Mouse (Mus musculus) small intestine, adult 2 months (tissue): ENCODE measurements around the gene Tbx6.

Experiments used
- CTCF ChIP-seq: fragments of 200-500 bp; IDR thresholded peaks from 2 replicates; pipeline ENCODE4 v1.5.1; 2012; ENCODE audit warnings: low read depth, mild to moderate bottlenecking, control low read depth, inconsistent platforms, low read length, moderate library complexity, mixed read lengths; ENCODE audit not compliant: insufficient replicate concordance, insufficient read length; ENCODE audit errors: extremely low read depth
- POLR2A ChIP-seq: fragments of 200-500 bp; IDR thresholded peaks from 2 replicates; pipeline ENCODE4 v1.6.1; 2012; ENCODE audit warnings: low read depth, mild to moderate bottlenecking, control low read depth, inconsistent platforms, low read length, moderate library complexity

DNA sequence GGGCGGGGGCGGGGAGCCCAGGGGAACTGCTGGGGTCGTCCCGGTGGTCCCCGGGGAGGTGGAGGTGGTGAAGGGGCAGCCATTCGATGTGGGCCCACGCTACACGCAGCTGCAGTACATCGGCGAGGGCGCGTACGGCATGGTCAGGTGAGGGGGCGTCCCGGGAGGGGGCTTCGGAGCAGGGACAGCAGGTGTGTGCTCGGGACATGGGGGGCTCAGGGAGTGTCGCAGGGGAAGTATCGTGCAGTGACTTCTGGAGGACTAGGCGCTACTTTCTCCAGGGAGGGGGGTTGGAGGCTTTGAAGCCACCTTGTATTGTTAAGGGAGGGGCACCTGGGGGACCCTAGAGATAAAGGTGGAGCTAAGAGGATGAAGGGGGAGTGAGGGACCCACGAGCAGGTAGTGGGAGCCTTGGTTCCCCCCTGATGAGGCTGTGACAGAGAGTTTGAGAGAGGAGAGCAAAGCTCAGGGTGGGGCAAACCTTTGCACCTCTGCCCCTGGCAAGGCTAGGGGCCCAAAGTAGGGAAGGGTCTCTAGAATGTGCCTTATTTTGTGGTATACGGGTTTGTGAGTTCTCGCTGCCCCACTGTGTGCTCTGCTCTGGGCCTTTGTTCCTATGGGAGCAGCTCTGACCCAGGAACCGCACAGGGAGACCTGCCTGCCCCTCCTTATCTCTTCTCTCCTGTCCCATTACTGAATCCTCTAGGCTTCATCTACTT is 21.5 kb upstream of the Tbx6 start:
- no peak for TF ChIP-seq CTCF
- no peak; the same call in 1 of the 2 replicates for TF ChIP-seq POLR2A
